Mouse (Mus musculus) liver, postnatal 0 days (tissue): ENCODE data around the gene Aldh18a1.
A peak's percentile ranks its signal among the peaks of the same experiment; 100 is the strongest.

Source experiments
- CTCF ChIP-seq: sonication (generic); IDR thresholded peaks from 2 replicates; pipeline ENCODE4 v1.5.1; 2016; ENCODE audit warnings: antibody characterized with exemption, low read depth
- EP300 ChIP-seq: IDR thresholded peaks from 2 replicates; pipeline ENCODE4 v1.6.1; 2016; ENCODE audit warnings: antibody characterized with exemption, low read depth, mild to moderate bottlenecking

DNA sequence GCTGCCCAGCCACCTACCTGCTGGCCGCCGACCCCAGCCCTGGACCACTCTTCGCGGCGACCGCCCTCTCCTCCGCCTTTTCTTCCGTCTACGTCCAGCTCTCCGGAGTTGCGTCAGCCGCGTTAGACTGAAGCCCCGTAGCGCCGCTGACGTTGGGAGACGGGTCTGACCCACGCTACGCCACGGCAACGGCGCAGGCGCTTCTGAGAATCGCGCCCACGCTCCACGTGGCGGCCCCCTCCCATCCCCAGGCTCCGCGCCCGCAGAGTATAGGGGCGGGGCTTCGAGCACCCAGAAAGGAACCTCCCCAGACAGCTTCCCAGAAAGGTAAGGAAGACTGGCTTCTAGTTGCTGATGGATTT is at the start of gene Aldh18a1:
- TF ChIP-seq CTCF (0 out of 2 replicates have a peak, but pooled peaks have one; percentile 3), EP300 (peak; percentile 78)
